Mouse (Mus musculus) intestine, embryonic 15.5 days (tissue): ENCODE results near the gene Spice1. TPM values are rescaled to one million over a fixed set of nuclear protein-coding genes. Genes with fewer than 3 reads are reported as not detected.

ENCODE experiments used
- ATAC-seq: fragments of 200-750 bp; cut with Nextera tagmentation; 2 replicates; pipeline ENCODE4 v1.8.0; 2017; ENCODE audit warnings: moderate TSS enrichment, moderate library complexity
- H3K27ac ChIP-seq: fragments of 300-500 bp; sonication (generic); 2 replicates; pipeline ENCODE4 v1.5.1; 2015; ENCODE audit warnings: mild to moderate bottlenecking, inconsistent platforms
- H3K27me3 ChIP-seq: fragments of 300-500 bp; sonication (generic); replicated peaks from 2 replicates; pipeline ENCODE4 v1.6.1; 2015; ENCODE audit warnings: inconsistent platforms
- H3K36me3 ChIP-seq: fragments of 300-500 bp; sonication (generic); 2 replicates; pipeline ENCODE4 v1.6.1; 2015; ENCODE audit warnings: inconsistent platforms
- H3K4me1 ChIP-seq: fragments of 300-500 bp; sonication (generic); replicated peaks from 2 replicates; pipeline ENCODE4 v1.6.1; 2015; ENCODE audit warnings: inconsistent platforms
- H3K4me2 ChIP-seq: fragments of 300-500 bp; sonication (generic); replicated peaks from 2 replicates; pipeline ENCODE4 v1.6.1; 2015; ENCODE audit warnings: mild to moderate bottlenecking, inconsistent platforms
- H3K4me3 ChIP-seq: fragments of 300-500 bp; sonication (generic); replicated peaks from 2 replicates; pipeline ENCODE4 v1.5.1; 2015; ENCODE audit warnings: inconsistent platforms
- H3K9ac ChIP-seq: fragments of 300-500 bp; sonication (generic); 2 replicates; pipeline ENCODE4 v1.6.1; 2015; ENCODE audit warnings: inconsistent platforms
- H3K9me3 ChIP-seq: fragments of 300-500 bp; sonication (generic); 2 replicates; pipeline ENCODE4 v1.6.1; 2016; ENCODE audit warnings: inconsistent platforms
- WGBS: fragments of 180-500 bp; shearing (Covaris S2); methylation state at CpG from one replicate; pipeline ENCODE4 v1.1.7; 2015; 5-methylcytosine and 5-hydroxymethylcytosine counted together
- polyA plus RNA-seq: library from polyadenylated mRNA; unstranded; fragments of >200 nt; fragmentation: Nextera tagmentation; extraction: Ambion mirVana; gene quantifications from 2 replicates; pipeline ENCODE4 v1.2.1, GENCODE M21; 2015

The Spice1 gene
- polyA plus RNA-seq, 1 experiment from 2014 or later: 22.2 TPM

DNA sequence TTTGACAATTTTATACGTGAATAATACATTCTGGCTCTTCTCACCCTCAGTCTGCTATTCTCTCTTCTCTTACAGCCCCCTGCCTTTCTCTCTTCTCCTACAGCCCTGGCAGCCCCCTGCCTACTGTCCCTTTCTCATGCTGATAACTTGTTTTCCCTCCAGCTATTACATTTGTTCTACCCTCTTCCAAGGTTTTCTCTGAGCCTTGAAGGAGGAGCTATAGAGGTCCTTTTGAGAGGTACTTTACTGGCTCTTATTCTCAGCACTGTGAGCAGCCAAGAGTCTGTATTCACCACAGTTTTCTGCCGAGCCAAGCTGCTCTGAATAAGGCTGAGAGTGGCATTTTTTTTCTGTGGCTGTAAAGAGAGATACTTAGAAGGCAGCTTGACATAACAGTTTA is 36.6 kb downstream of the Spice1 start:
- no peak for ATAC-seq
- Histone ChIP-seq H3K9ac (no peak overlapping the region), H3K27me3 (no peaks in the 10 kb centered on the region), H3K36me3 (0 out of 2 replicates have a peak, but pooled peaks cover 3% of the 10 kb centered on the region), H3K4me2 (no peak overlapping the region), H3K4me3 (no peak overlapping the region), H3K4me1 (no peaks in the 10 kb centered on the region), H3K27ac (no peak overlapping the region), H3K9me3 (no peaks in the 10 kb centered on the region)
- WGBS: 52% methylated on average over 2 of the region's 2 CpGs

DNA sequence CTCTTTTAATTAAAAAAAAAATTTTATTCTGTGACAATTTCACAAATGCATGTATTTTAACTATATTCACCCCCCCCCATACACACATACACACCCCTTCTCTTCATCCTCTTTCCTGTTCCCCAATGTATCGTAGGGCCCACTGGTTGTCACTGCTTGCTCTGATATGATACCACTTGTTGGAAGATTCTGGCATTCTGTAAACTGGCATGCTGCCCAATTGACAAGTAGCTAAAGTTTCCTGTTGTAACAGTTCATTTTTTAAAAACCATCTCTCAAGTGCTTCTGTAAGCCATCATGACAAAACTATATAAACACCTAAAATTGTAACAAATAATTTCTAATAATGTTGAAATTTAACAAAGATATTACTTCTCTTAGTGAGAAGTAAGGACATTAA is 37.3 kb downstream of the Spice1 start:
- Histone ChIP-seq H3K9ac (no peak overlapping the region), H3K27me3 (no peaks in the 10 kb centered on the region), H3K36me3 (0 out of 2 replicates have a peak, but pooled peaks cover 9% of the 10 kb centered on the region), H3K4me3 (no peak overlapping the region), H3K4me1 (no peaks in the 10 kb centered on the region), H3K27ac (no peak overlapping the region), H3K4me2 (no peak overlapping the region), H3K9me3 (no peaks in the 10 kb centered on the region)
- 76% methylated on average over 1 of the region's 1 CpGs for WGBS
- no peak for ATAC-seq

- Histone ChIP-seq H3K9ac (no peak overlapping the region), H3K36me3 (0 out of 2 replicates have a peak, but pooled peaks cover 11% of the 10 kb centered on the region), H3K4me2 (no peak overlapping the region), H3K27me3 (no peaks in the 10 kb centered on the region), H3K27ac (no peak overlapping the region), H3K4me1 (peaks cover 9% of the 10 kb centered on the region; the same call in 1 of the 2 replicates), H3K4me3 (no peak overlapping the region), H3K9me3 (no peaks in the 10 kb centered on the region)
- no peak for ATAC-seq
- WGBS: 43% methylated on average over 9 of the region's 9 CpGs
Measured at GRCm38 (mm10) chr16:44391877-44392548, 45.1 kb downstream of the Spice1 start.

DNA sequence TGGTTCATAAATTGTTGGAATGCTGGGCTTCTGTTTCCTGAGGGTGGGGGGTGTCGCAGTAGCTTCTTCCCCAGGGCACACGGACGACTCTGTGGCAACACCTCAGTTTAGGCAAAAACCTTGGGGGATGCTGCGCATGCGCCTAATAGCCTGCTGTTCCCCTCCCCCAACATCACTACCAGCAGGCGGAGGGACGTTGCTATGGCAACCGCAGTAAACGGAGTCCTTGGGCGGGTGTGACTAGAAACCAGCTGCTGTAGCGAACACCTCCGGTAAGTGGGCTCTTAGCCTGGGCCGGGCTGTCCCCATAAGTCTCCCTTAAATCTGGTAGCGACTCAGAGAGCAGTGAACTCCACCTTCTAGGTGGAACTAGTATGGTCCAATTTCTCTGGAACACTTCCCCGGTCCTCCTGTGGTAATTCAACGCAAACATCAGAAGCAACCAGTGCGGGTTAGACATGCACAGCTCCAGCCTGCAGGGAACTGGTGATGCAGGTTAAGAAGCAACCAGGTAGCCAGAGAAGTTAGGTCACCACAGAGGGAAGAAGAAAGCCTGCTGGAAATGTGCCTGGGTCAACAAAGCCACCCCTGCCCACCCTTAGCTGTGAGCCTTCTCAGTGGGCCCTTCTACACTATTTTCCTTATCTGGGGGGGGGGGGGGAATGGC is 47.8 kb downstream of the Spice1 start, which contains the start of gene Cfap44:
Cfap44 (plus strand) TSS at position 220 of the 667 bp plus-strand sequence.
- Histone ChIP-seq H3K9ac (no peak within 1 kb of the TSS), H3K9me3 (no peaks in the 10 kb centered on the region), H3K27me3 (no peaks in the 10 kb centered on the region), H3K36me3 (no peaks in the 10 kb centered on the region), H3K4me2 (peak within 1 kb of the TSS; percentile 62), H3K4me3 (peak within 1 kb of the TSS; percentile 17), H3K27ac (no peak within 1 kb of the TSS), H3K4me1 (peaks cover 9% of the 10 kb centered on the region; the same call in 1 of the 2 replicates)
- WGBS: 1% methylated on average over 17 of the region's 17 CpGs
- ATAC-seq: peak; percentile 67

GRCm38 (mm10) chr16:44404933-44405332 is 58.0 kb downstream of the Spice1 start:
- Histone ChIP-seq H3K9ac (no peak overlapping the region), H3K4me2 (no peak overlapping the region), H3K4me1 (no peaks in the 10 kb centered on the region), H3K4me3 (no peak overlapping the region), H3K9me3 (no peaks in the 10 kb centered on the region), H3K27me3 (no peaks in the 10 kb centered on the region), H3K36me3 (no peaks in the 10 kb centered on the region), H3K27ac (no peak overlapping the region)
- WGBS: 97% methylated on average over 5 of the region's 5 CpGs
- ATAC-seq: no peak

DNA sequence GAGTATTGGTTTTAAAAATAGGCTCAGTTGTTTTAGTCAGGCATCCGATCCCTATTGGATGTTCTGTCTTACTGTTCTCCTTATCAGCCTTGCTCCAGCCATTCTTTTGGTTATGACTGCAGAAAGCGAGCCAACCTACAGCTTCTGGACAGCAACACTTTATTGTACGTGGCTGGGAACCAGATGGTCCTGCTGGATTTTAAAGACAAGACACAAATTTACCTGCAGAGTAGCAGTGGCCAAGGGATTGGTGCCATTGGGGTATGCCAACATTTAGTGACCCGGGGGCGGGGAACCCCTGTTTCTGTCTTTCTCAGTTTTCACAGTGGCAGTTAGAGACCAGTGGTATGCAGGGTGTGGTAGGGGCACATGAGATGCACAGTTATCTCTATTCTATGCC is 60.3 kb downstream of the Spice1 start:
- no peaks in the 10 kb centered on the region for H3K9me3 ChIP-seq
- H3K9ac ChIP-seq: no peak overlapping the region
- H3K4me1 ChIP-seq: no peaks in the 10 kb centered on the region
- 88% methylated on average over 5 of the region's 5 CpGs for WGBS
- no peak overlapping the region for H3K27ac ChIP-seq
- H3K4me3 ChIP-seq: no peak overlapping the region
- no peak for ATAC-seq
- H3K27me3 ChIP-seq: no peaks in the 10 kb centered on the region
- no peaks in the 10 kb centered on the region for H3K36me3 ChIP-seq
- no peak overlapping the region for H3K4me2 ChIP-seq

- whole genome bisulfite sequencing: 94% methylated on average over 2 of the region's 2 CpGs
- Histone ChIP-seq H3K4me3 (no peak overlapping the region), H3K27me3 (no peaks in the 10 kb centered on the region), H3K4me1 (no peaks in the 10 kb centered on the region), H3K36me3 (no peaks in the 10 kb centered on the region), H3K9ac (no peak overlapping the region), H3K9me3 (no peaks in the 10 kb centered on the region), H3K4me2 (no peak overlapping the region), H3K27ac (no peak overlapping the region)
- ATAC-seq: no peak
Measured at GRCm38 (mm10) chr16:44408290-44408689, 61.4 kb downstream of the Spice1 start.

GRCm38 (mm10) chr16:44410176-44410575 is 63.3 kb downstream of the Spice1 start:
- H3K9ac ChIP-seq: no peak overlapping the region
- H3K9me3 ChIP-seq: no peaks in the 10 kb centered on the region
- H3K27ac ChIP-seq: no peak overlapping the region
- H3K4me3 ChIP-seq: no peak overlapping the region
- H3K36me3 ChIP-seq: no peaks in the 10 kb centered on the region
- no peak overlapping the region for H3K4me2 ChIP-seq
- WGBS: 47% methylated on average over 6 of the region's 6 CpGs
- H3K27me3 ChIP-seq: no peaks in the 10 kb centered on the region
- no peak for ATAC-seq
- H3K4me1 ChIP-seq: no peaks in the 10 kb centered on the region

GRCm38 (mm10) chr16:44417596-44417995 is 70.7 kb downstream of the Spice1 start:
- Histone ChIP-seq H3K9ac (no peak overlapping the region), H3K4me1 (no peaks in the 10 kb centered on the region), H3K27me3 (no peaks in the 10 kb centered on the region), H3K27ac (no peak overlapping the region), H3K4me3 (no peak overlapping the region), H3K4me2 (0 out of 2 replicates have a peak overlapping the region, but pooled peaks have one; percentile 17), H3K9me3 (no peaks in the 10 kb centered on the region), H3K36me3 (no peaks in the 10 kb centered on the region)
- ATAC-seq: no peak
- WGBS: 50% methylated on average over 8 of the region's 8 CpGs

GRCm38 (mm10) chr16:44421735-44422134 is 74.8 kb downstream of the Spice1 start:
- Histone ChIP-seq H3K4me3 (no peak overlapping the region), H3K4me2 (no peak overlapping the region), H3K9ac (no peak overlapping the region), H3K27me3 (no peaks in the 10 kb centered on the region), H3K4me1 (no peaks in the 10 kb centered on the region), H3K9me3 (no peaks in the 10 kb centered on the region), H3K27ac (no peak overlapping the region), H3K36me3 (no peaks in the 10 kb centered on the region)
- no peak for ATAC-seq
- 86% methylated on average over 8 of the region's 8 CpGs for WGBS

GRCm38 (mm10) chr16:44423499-44423898 is 76.6 kb downstream of the Spice1 start:
- Histone ChIP-seq H3K27me3 (no peaks in the 10 kb centered on the region), H3K4me3 (no peak overlapping the region), H3K4me1 (no peaks in the 10 kb centered on the region), H3K27ac (no peak overlapping the region), H3K9me3 (no peaks in the 10 kb centered on the region), H3K36me3 (no peaks in the 10 kb centered on the region), H3K4me2 (no peak overlapping the region), H3K9ac (no peak overlapping the region)
- 30% methylated on average over 3 of the region's 3 CpGs for WGBS
- ATAC-seq: no peak

GRCm38 (mm10) chr16:44428456-44428855 is 81.5 kb downstream of the Spice1 start:
- H3K9ac ChIP-seq: no peak overlapping the region
- H3K27me3 ChIP-seq: no peaks in the 10 kb centered on the region
- H3K9me3 ChIP-seq: no peaks in the 10 kb centered on the region
- H3K4me1 ChIP-seq: no peaks in the 10 kb centered on the region
- no peak overlapping the region for H3K27ac ChIP-seq
- H3K4me3 ChIP-seq: no peak overlapping the region
- no peak for ATAC-seq
- 77% methylated on average over 5 of the region's 5 CpGs for WGBS
- H3K4me2 ChIP-seq: no peak overlapping the region
- H3K36me3 ChIP-seq: no peaks in the 10 kb centered on the region

- H3K27me3 ChIP-seq: no peaks in the 10 kb centered on the region
- H3K36me3 ChIP-seq: no peaks in the 10 kb centered on the region
- WGBS: 61% methylated on average over 7 of the region's 7 CpGs
- no peaks in the 10 kb centered on the region for H3K9me3 ChIP-seq
- H3K4me3 ChIP-seq: no peak overlapping the region
- H3K9ac ChIP-seq: no peak overlapping the region
- no peak overlapping the region for H3K4me2 ChIP-seq
- H3K27ac ChIP-seq: no peak overlapping the region
- H3K4me1 ChIP-seq: no peaks in the 10 kb centered on the region
- no peak for ATAC-seq
Measured at GRCm38 (mm10) chr16:44430021-44430420, 83.1 kb downstream of the Spice1 start.
